Mouse (Mus musculus): ENCODE measurements around the gene Tctn1. TPM values are rescaled to one million over a fixed set of nuclear protein-coding genes. Genes with fewer than 3 reads are reported as not detected.

Gene Tctn1
- total RNA-seq (2012; rRNA removed) (2.5 and 3.8 TPM in 2 replicates), polyA plus RNA-seq (2012; ENCODE audit: insufficient read depth in 1 of 2, insufficient read length in 2 of 2, low read depth in 1 of 2, low replicate concordance in 2 of 2, missing spikeins in 1 of 2) (1 to 10 TPM in 1 of 2 experiments, not detected in 1; 6.0 TPM)

GRCm38 (mm10) chr5:122263933-122264905 lies at the start of gene Tctn1:
TSS of gene Tctn1 (minus strand) at chr5:122264460.
- Histone ChIP-seq H3K4me3 (ENCODE audit: control insufficient read depth in 1 of 2, insufficient read depth in 1 of 2, low read depth in 2 of 2, low read length in 2 of 2) (peak within 1 kb of the TSS; percentile 75 to 85), H3K9me3 (replicated peaks; ENCODE audit: insufficient read depth, low read length) (no peaks in the 10 kb centered on the region), H3K27me3 (ENCODE audit: control insufficient read depth in 1 of 2, insufficient read depth in 2 of 2, low read length in 2 of 2) (no peaks in the 10 kb centered on the region), H3K79me2 (ENCODE audit: control insufficient read depth, insufficient read depth, low read length, poor library complexity) (peaks cover 3% of the 10 kb centered on the region; the same call in 1 of the 2 replicates), H3K4me1 (ENCODE audit: control insufficient read depth in 1 of 2, insufficient read depth in 2 of 2, low read length in 2 of 2) (peaks cover 2 to 20% of the 10 kb centered on the region in 2 experiments; a peak in 3 of 4 replicates), H3K27ac (ENCODE audit: control insufficient read depth, low read depth, low read length) (peak within 1 kb of the TSS; percentile 77), H3K9ac (ENCODE audit: control insufficient read depth, low read depth, low read length, poor library complexity, severe bottlenecking) (peak within 1 kb of the TSS; percentile 82), H3K36me3 (ENCODE audit: control insufficient read depth in 1 of 2, insufficient read depth in 2 of 2, low read length in 2 of 2) (peaks cover 0 to 21% of the 10 kb centered on the region in 2 experiments; a peak in 2 of 4 replicates)
- DNase-seq (ENCODE audit: low read depth, low spot score) = peak; percentile 97
- TF ChIP-seq E2F4 (IDR thresholded peaks at IDR 0.05; ENCODE audit: borderline replicate concordance, low read depth, low read length) (no peak), CHD2 (IDR thresholded peaks at IDR 0.05; ENCODE audit: low read length) (no peak), TBP (IDR thresholded peaks at IDR 0.05; ENCODE audit: low read depth, low read length) (0 out of 2 replicates have a peak, but pooled peaks have one; percentile 58), CTCF (IDR thresholded peaks at IDR 0.05 in 2 of 3, conservative IDR thresholded peaks at IDR 0.05 in 1 of 3; ENCODE audit: control insufficient read depth in 1 of 3, insufficient read depth in 1 of 3, low read depth in 2 of 3, low read length in 3 of 3, poor library complexity in 1 of 3, severe bottlenecking in 1 of 3) (no peak), BHLHE40 (IDR thresholded peaks at IDR 0.05; ENCODE audit: borderline replicate concordance, low read depth, low read length) (no peak), MYB (IDR thresholded peaks at IDR 0.05; ENCODE audit: low read depth, low read length) (no peak), EP300 (IDR thresholded peaks at IDR 0.05; ENCODE audit: low read depth in 1 of 2, low read length in 2 of 2) (no peak), JUND (IDR thresholded peaks at IDR 0.05; ENCODE audit: low read depth, low read length) (no peak), MXI1 (IDR thresholded peaks at IDR 0.05; ENCODE audit: low read depth, low read length) (peak; percentile 89), ZKSCAN1 (IDR thresholded peaks at IDR 0.05; ENCODE audit: low read depth, low read length) (no peak), GATA1 (IDR thresholded peaks at IDR 0.05; ENCODE audit: low read depth, low read length) (peak; percentile 25; the same call in 1 of the 2 replicates), POLR2A (IDR thresholded peaks at IDR 0.05; ENCODE audit: control insufficient read depth in 1 of 2, insufficient read depth in 1 of 2, low read depth in 1 of 2, low read length in 2 of 2, poor library complexity in 1 of 2) (peak; percentile 47 to 78; a peak in 2 of 4 replicates), MAZ (IDR thresholded peaks at IDR 0.05; ENCODE audit: low read depth, low read length) (0 out of 2 replicates have a peak, but pooled peaks have one; percentile 27), MAX (IDR thresholded peaks at IDR 0.05; ENCODE audit: low read length) (no peak), UBTF (IDR thresholded peaks at IDR 0.05; ENCODE audit: borderline replicate concordance, insufficient read depth, low read depth, low read length) (0 out of 2 replicates have a peak, but pooled peaks have one; percentile 21), TAL1 (IDR thresholded peaks at IDR 0.05; ENCODE audit: low read length) (no peak), ETS1 (IDR thresholded peaks at IDR 0.05; ENCODE audit: low read depth, low read length) (no peak), RCOR1 (IDR thresholded peaks at IDR 0.05; ENCODE audit: low read depth, low read length) (no peak), NRF1 (IDR thresholded peaks at IDR 0.05; ENCODE audit: insufficient read depth, low read depth, low read length, poor library complexity, severe bottlenecking) (no peak), ZMIZ1 (IDR thresholded peaks at IDR 0.05; ENCODE audit: low read depth, low read length) (no peak), SIN3A (IDR thresholded peaks at IDR 0.05; ENCODE audit: low read length) (peak; percentile 95), POLR2AphosphoS2 (IDR thresholded peaks at IDR 0.05; ENCODE audit: low read length) (no peak), GABPA (IDR thresholded peaks at IDR 0.05; ENCODE audit: low read depth, low read length) (no peak), ZNF384 (IDR thresholded peaks at IDR 0.05; ENCODE audit: low read depth, low read length) (peak; percentile 84), SMC3 (IDR thresholded peaks at IDR 0.05; ENCODE audit: low read depth, low read length) (no peak), NELFE (IDR thresholded peaks at IDR 0.05; ENCODE audit: low read depth, low read length) (peak; percentile 53), MAFK (IDR thresholded peaks at IDR 0.05; ENCODE audit: borderline replicate concordance, low read depth, low read length) (no peak), RAD21 (IDR thresholded peaks at IDR 0.05; ENCODE audit: low read depth, low read length) (no peak; the same call in 1 of the 2 replicates), MEF2A (IDR thresholded peaks at IDR 0.05; ENCODE audit: extremely low read depth, insufficient replicate concordance, low read depth, low read length, poor library complexity, severe bottlenecking) (no peak), KAT2A (conservative IDR thresholded peaks at IDR 0.05; ENCODE audit: low read depth, low read length) (no peak; the same call in 1 of the 2 replicates), USF1 (IDR thresholded peaks at IDR 0.05; ENCODE audit: low read depth, low read length) (no peak), ZC3H11A (IDR thresholded peaks at IDR 0.05; ENCODE audit: low read depth, low read length) (no peak), HCFC1 (IDR thresholded peaks at IDR 0.05; ENCODE audit: low read depth, low read length) (peak; percentile 77), MYC (IDR thresholded peaks at IDR 0.05; ENCODE audit: low read depth, low read length) (no peak), CHD1 (IDR thresholded peaks at IDR 0.05; ENCODE audit: low read depth, low read length) (no peak)

Measured in MEL (cell line).